Mouse (Mus musculus) induced T-regulatory cell, adult 2 months (primary cell): ENCODE data around the gene Acyp1.
A peak's percentile ranks its signal among the peaks of the same experiment; 100 is the strongest.
"Not testable (repeated sequence)": the region's sequence is repeated elsewhere in the genome, so short reads cannot be mapped to it uniquely, and the experiment has no call there.

ENCODE experiments used
- DNase-seq: peaks from one replicate; pipeline ENCODE4 v3.0.0-alpha.2; 2012; ENCODE audit warnings: low read depth

Acyp1 gene

GRCm38 (mm10) chr12:85284331-85284730, 3.9 kb downstream of the Acyp1 start:
- no peak for DNase-seq

DNA sequence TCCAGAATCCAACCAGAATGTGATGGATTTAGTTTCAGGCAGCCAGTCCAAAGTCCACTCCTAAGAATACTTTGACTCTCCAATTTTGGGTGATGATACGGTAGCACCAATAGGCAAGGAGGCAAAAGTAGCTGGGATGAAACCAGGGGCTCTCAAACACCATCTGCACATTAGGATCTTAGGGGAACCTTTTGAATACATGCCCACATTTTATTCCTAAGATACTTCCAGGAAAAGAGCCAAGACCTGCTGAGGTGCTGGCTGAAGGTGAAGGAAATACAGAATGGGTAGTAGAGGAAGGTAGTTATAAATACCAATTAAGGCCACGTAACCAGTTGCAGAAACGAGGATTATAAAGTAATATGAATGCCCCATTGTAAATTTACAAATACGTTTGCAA, 6.5 kb downstream of the Acyp1 start:
- DNase-seq: not testable (repeated sequence)

DNA sequence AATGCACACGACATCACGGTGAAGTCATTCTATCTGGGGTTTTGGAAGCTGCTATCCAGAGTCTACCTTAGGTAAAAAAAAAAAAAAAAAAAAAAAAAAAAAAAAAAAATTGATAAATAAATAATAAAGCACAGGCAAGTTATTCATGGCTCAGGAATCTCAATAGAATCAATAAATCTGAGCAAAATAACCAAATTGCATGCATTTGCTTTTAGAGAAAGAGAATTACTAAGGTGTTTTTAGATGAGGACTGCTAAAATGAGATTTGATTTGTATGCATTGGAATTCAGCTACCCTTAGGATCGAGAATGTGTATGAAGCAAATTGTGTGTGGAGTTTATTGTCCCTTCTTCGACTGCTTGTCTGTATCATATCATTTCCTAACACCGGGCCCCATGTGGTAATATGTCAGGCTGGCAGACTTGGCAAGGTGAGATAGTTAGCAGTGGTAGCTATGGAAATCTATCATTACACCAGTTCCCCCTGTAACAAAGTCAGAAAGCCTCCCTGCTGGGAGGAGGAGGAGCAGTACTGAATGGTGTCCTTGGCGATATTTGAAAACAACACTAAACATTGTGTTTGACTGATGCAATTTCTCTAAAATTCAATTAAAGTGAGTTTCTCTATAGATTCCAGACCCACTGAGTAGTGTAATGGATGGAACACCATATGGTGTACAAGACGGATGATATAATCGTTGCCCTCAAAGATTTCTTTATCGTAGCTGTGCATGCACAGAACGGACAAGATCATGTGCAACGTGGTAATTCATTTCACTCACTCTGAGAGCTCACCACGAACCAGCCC, 7.2 kb downstream of the Acyp1 start:
- DNase-seq: peak; percentile 41

GRCm38 (mm10) chr12:85280105-85280844, 8.0 kb downstream of the Acyp1 start:
- peak; percentile 99 for DNase-seq

DNA sequence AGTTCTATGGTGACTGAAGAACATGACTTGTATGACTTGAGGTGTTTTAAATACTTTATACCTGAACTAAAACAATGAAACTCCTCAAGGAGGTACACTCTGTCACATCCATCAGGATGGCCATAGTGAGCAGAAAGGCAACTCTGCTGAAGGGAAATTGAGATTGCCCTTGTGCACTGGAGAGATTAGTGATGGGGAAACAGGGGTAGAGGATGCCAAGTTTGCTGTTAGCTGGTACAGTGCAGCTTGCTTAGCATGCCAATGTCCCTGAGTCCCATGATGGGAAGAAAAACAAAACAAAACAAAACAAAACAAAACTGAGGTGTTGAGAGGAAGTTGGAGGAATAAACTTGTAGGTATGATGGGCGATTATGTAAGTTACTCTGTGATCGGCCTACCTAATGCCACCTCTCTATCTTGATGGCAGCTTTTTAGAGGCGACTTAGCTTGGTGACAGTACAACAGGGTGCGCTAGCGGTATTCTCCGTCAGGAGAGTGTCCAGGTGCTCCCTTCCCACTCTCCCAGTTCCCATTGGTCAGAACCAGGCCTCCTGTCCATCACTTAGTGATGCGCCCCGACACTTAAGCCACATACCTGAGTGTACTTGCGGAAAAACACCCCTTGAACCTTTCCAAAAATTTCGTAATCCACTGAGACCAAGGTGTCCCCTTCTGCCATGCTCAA, 8.7 kb downstream of the Acyp1 start:
- DNase-seq: no peak

DNA sequence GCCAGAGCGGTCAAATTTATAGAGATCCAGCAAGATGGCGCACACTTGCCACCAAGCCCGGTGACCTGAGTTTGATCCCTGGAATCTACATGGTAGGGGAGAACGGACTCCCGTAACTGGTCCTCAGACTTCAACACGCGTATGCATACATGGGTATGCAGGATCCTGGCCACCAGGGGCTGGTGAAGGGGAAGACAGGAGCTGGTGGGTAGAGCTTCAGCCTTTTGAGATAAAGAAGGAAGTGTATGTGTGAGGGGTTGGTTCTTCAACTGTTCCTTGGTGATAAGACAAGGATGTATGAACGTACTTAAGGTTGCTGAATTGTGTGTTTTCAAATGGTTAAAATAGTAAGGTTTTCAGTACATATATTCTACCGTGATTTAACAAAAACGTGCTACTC, 9.3 kb downstream of the Acyp1 start:
- DNase-seq: peak; percentile 54

DNA sequence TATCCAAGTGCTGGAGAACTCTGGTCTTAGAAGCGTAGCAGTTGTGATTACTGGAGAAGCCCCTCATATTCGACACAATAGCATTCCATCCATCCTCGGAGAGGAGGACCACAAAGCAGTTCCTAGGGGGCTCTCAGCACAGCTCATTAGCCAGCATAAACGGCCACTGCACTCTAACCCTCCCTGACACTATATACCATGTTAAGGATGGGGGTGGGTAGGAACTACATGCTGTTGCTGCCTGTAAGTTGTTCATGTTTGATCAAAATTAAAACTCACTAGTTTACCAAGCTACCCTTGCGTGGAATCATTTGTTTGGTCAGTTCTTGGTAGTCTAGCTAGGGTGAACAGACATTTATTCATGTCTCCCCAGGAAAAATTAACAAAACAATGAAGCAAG, 12.0 kb downstream of the Acyp1 start:
- DNase-seq: no peak

- DNase-seq: no peak
Measured at GRCm38 (mm10) chr12:85273508-85273907, 14.7 kb downstream of the Acyp1 start.

GRCm38 (mm10) chr12:85271843-85272206, 16.4 kb downstream of the Acyp1 start:
- DNase-seq: no peak

DNA sequence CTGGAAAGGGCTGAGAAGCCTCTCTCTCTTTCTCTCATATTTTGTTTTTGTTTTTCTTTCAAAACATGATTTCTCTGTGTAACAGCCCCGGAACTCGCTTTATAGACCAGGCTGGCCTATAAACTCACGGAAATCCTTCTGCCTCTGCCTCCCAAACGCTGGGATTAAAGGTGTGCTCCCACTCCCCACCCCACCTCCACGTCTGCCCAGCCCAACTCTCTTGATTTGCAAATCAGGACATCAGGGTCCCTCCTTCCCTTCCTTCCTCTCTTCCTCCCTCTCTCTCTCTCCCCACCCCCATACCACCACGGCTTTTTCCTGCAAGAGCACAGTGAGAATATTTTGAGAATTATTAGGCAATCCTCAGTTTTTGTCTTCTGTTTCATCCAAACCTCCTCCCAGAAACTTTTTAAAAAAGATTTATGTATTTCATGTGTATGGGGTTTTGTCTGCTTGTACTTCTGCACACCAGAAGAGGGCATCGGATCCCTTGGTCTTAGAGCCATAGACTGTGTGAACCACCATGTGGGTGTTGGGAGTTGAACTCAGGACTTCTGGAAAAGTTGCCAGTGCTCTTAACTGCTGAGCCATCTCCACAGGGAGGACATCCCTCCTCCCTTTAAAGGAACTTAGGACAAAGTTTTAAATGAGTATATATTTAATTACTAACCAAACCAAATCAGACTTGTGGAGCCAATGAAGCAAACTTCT, 17.0 kb downstream of the Acyp1 start:
- DNase-seq: no peak

- DNase-seq: peak; percentile 93
Measured at GRCm38 (mm10) chr12:85270319-85270718, 17.9 kb downstream of the Acyp1 start, which contains the start of gene Mlh3. Gene Mlh3 (minus strand): TSS chr12:85270599.

DNA sequence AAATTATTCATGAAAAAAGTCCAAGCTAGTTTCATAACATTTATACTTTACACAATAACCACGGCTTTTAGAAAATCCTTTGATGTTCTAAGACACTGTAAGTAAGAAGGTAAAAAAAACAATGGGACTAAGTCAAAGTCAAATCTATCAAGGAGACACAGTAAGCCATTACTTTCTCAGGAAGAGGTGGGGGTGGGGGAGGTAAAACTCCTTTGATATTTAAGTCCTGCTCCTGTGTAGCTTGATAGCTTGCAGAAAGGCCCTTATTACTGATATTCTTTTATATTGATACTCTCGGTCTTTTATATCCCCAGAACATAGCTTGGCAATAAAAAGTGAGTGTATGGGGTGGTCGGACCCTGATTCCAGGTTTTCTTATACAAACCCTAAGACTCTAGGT, 18.4 kb downstream of the Acyp1 start:
- DNase-seq: no peak

DNA sequence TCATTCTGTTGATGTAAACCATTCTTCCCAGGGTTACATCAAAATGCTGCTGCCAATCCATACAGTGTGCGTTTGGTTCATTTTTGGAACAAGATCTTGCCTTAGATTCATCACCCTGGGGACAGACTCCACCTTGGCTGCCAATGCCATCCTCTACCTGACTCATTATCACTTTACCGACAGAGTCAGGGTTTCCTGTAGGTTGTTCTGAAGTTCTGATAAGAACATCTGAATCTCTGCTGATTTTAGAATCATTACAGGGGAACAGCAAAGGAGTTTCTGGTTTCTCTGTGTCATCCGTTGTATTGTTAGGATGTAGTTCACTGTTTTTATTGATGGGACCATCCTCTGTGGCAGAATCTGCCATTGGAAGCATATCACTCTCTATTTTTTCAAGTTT, 22.0 kb downstream of the Acyp1 start:
- DNase-seq: no peak

DNA sequence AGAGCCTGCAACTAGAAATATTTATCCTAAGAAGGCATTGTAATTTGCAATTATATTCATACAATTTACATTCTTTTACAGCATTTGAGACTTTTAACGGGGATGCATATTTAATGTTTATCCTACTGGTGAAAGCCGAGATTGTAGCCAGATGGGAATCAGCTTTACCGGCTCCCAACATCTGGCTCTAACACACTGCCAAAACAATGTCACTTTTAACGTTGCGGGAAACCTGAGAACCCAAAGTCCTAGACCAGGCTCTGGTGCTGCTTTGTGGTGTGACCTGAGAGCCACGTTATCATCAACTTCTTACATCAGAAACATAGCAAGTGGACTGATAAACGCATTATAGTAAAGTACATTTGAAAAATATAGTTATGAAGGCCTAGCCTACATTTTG, 23.3 kb downstream of the Acyp1 start:
- DNase-seq: no peak

DNA sequence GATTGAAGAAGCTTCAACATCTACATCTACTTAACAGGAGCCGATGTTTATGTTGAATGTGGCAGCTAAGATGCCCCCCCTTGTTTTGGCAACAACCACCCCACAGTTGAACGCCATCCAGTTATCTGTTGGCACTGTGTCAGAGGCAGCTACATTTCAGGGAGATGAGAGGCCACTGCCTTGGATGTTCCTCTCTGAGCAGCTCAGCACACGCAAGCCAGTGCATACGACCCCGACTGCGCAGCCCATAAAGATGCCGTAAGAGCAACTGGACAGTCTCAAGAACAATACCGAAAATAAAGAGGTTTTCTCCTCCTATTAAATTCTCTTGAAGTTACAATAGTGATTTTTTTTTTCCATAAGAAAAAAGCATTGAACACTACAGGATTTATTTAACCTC, 23.7 kb downstream of the Acyp1 start:
- no peak for DNase-seq

DNA sequence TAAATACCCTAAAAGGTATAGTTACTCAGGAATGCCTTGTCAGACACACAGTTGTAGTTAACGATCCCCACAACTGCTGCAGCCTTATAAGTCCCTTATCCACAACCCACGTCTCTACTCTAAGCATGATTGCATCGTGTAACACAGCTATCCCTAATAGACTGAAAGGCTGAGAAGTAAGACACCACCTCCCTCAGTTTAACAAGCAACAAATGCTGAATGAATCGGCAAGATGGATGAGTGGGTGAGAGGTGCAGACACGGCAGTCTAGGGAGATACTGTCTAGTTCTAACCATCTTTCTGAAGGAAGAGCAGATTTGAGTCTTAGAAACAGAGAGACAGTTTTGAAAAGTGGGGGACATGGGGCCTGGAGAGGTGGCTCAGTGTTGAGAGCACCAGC, 25.0 kb downstream of the Acyp1 start:
- DNase-seq: no peak

DNA sequence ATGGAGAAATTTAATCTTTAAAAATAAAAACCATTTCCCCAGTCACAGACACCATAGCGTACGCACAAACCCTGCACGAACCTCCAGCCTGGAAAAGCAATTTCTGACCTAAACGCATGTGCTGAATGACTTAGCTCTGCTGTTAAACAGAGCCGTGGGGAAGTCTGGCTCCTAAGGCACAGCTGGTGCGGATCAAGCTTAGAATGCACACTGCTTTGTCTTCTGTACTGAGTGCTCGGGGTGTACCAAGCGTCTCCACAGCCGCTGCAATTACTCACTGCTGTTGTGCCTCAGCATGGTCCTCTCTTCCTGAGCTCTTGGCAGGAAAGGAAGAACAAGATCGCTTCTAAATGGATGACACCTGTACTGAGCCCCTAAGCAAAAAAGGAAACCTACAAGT, 25.7 kb downstream of the Acyp1 start:
- no peak for DNase-seq

DNA sequence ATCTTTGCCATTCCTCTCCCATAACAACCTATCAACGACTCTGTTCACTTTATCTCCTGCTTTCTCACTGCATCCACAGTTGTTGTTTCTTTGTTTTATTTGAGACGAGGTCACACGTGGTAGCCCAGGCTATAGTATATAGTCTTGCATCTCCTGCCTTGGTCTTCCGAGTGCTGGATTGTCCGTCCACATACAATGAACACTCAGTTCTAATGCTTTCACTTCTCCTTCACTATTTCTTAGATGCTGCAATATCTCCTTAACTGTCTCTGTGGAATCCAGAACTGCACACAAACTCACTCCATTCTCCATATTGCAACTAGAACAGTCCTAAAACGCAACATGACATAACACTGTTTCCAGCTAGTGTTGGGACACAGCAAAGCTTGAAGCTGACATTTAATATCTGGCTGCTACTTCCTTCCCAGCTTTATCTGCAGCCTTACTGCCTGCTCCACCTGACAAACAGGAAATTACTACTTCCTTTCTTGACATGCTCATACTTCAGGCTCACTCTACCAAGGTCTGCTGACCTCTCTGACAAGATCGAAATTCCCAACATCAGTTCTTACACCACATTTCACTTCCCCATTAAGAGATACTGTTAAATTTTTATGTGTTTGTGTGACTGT, 31.1 kb downstream of the Acyp1 start:
- DNase-seq: peak; percentile 54

GRCm38 (mm10) chr12:85256074-85256751, 32.0 kb downstream of the Acyp1 start:
- no peak for DNase-seq

DNA sequence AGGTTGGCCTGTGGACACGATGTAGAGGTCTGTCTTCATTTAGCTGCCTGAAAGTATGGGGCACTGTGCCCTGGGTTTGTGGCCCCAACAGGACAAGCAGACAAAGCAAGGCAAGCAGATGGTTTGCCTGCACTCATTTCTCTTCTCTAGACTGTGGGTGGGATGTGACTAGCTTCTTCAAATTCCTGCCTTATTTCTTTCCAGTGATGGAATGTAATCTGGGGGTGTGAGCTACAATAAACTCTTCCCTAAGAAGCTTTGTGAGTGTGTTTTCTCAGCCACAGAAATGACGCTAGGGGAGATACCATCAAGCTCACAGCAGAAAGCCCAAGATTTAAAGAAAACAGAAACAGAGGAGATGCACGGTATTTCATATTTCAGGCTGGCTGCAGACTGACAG, 36.2 kb downstream of the Acyp1 start:
- no peak for DNase-seq

DNA sequence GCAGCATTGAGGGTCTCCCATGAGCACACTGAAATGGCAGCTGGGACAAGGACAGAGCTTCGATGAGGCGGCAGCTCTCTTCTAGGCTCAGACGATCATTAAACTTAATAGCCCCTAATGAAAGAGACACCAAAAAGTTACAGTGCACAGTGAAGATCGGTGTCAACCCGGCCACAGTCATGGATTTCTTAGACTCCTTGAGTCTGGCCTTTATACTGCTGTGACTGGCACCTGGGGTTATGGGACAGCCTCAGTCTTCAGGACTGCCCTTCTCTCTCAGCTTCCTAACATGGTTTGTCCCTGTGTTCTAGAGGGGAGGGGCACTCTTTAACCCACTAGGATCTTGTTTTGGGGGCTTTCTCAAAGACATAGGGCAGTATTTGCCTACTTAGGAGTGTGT, 50.7 kb downstream of the Acyp1 start:
- DNase-seq: no peak
